Comparison of ENCODE assay signal across 17 mouse cellular contexts in the genomic region with DNA sequence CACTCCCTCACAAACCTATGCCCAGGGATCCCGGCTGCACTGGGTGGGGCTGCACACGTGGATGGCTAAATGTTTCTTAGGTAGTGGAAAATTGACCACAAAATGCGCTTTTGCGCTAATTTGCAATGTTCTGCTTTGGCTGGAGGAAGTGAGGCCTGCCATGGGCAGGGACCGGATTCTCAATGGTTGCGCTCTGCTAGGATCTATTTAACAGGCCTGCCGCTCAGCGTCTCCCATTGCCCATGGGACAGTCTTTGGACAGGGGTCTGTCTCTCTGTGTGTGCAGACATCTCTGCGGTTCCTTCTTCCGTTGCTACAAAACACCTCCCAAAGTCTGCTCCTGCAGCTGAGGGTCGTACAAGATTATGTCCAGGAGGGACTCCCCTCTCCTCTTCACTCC. TPM values are rescaled to one million over a fixed set of nuclear protein-coding genes. Genes with fewer than 3 reads are reported as not detected.
DNase-seq lines count a peak whose midpoint lies in the region; ATAC-seq lines count a peak whose summit lies in the region.
"Had no signal": no experiment of that assay in that cellular context is flagged by ENCODE, and none has a peak within 500 bp of the region (broad histone marks: within the 10 kb centered on the region; RNA-seq: fewer than 3 reads in every experiment).

No protein-coding gene starts in this region.

- no peak for DNase-seq in heart, embryonic 10.5 days (ENCODE audit: low spot score)
- DNase-seq in forebrain, embryonic 10.5 days (ENCODE audit: extremely low spot score, low spot score) = no peak
- no peak for DNase-seq in cerebellum, postnatal 25 days
- no peak for DNase-seq in kidney, postnatal 25 days
- no peak for DNase-seq in kidney, adult 8-10 months
- DNase-seq: cerebellum, adult 9-10 months; layer of hippocampus, adult 9-11 months; spleen, adult 18-20 months; thymus, postnatal 14 days had no signal

- no peak overlapping the region for H3K9ac ChIP-seq in heart, embryonic 11.5 days (ENCODE audit: low read depth, low read length)
- peak overlapping the region; percentile 5; the same call in 1 of the 2 replicates for H3K9ac ChIP-seq in hindbrain, embryonic 15.5 days
- peak overlapping the region; percentile 26; the same call in 1 of the 2 replicates for H3K9ac ChIP-seq in midbrain, embryonic 15.5 days
- H3K9ac ChIP-seq: heart, embryonic 13.5 days had no signal

- WGBS in heart, embryonic 11.5 days (ENCODE audit: insufficient replicate concordance) = 20% methylated on average over 11 of the region's 11 CpGs
- WGBS in heart, embryonic 10.5 days = 25% methylated on average over 11 of the region's 11 CpGs
- 5% methylated on average over 11 of the region's 11 CpGs for WGBS in forebrain, embryonic 10.5 days
- 9% methylated on average over 11 of the region's 11 CpGs for WGBS in hindbrain, embryonic 15.5 days
- 8% methylated on average over 11 of the region's 11 CpGs for WGBS in midbrain, embryonic 15.5 days

- no peaks in the 10 kb centered on the region for H3K36me3 ChIP-seq in heart, embryonic 11.5 days (ENCODE audit: control insufficient read depth, insufficient read depth, low read length)
- no peaks in the 10 kb centered on the region for H3K36me3 ChIP-seq in heart, embryonic 10.5 days
- no peaks in the 10 kb centered on the region for H3K36me3 ChIP-seq in forebrain, embryonic 10.5 days (replicated peaks)
- H3K36me3 ChIP-seq in hindbrain, embryonic 15.5 days = no peaks in the 10 kb centered on the region
- H3K36me3 ChIP-seq in midbrain, embryonic 15.5 days (replicated peaks) = no peaks in the 10 kb centered on the region
- H3K36me3 ChIP-seq: heart, embryonic 13.5 days had no signal

- no peak overlapping the region for H3K4me2 ChIP-seq in heart, embryonic 11.5 days
- peak overlapping the region; percentile 59 for H3K4me2 ChIP-seq in hindbrain, embryonic 15.5 days
- peak overlapping the region; percentile 59 for H3K4me2 ChIP-seq in midbrain, embryonic 15.5 days

- H3K4me1 ChIP-seq in heart, embryonic 11.5 days (ENCODE audit: control insufficient read depth, insufficient read depth, low read length) = peaks cover 12% of the 10 kb centered on the region
- H3K4me1 ChIP-seq in heart, embryonic 10.5 days = peaks cover 34% of the 10 kb centered on the region
- H3K4me1 ChIP-seq in forebrain, embryonic 10.5 days = peaks cover 87% of the 10 kb centered on the region
- H3K4me1 ChIP-seq in hindbrain, embryonic 15.5 days (replicated peaks) = peaks cover 58% of the 10 kb centered on the region
- H3K4me1 ChIP-seq in midbrain, embryonic 15.5 days = peaks cover 56% of the 10 kb centered on the region

- 0 out of 2 replicates have a peak overlapping the region, but pooled peaks have one; percentile 28 for H3K4me3 ChIP-seq in heart, embryonic 11.5 days (ENCODE audit: low read depth, low read length)
- no peak overlapping the region for H3K4me3 ChIP-seq in heart, embryonic 10.5 days
- H3K4me3 ChIP-seq in forebrain, embryonic 10.5 days = peak overlapping the region; percentile 45
- H3K4me3 ChIP-seq in hindbrain, embryonic 15.5 days = peak overlapping the region; percentile 30; the same call in 1 of the 2 replicates
- no peak overlapping the region for H3K4me3 ChIP-seq in midbrain, embryonic 15.5 days
- H3K4me3 ChIP-seq: erythroblast, embryonic 14.5 days had no signal

- no peak for ATAC-seq in heart, embryonic 11.5 days (replicated peaks; ENCODE audit: insufficient number of reproducible peaks, low FRiP score, low TSS enrichment)
- no peak for ATAC-seq in hindbrain, embryonic 15.5 days (ENCODE audit: low FRiP score, low read depth)
- ATAC-seq in midbrain, embryonic 15.5 days (replicated peaks) = no peak
- ATAC-seq: intestine, embryonic 16.5 days; lung, postnatal 0 days had no signal

- H3K27me3 ChIP-seq in heart, embryonic 11.5 days (ENCODE audit: control insufficient read depth, insufficient read depth, low read length) = peaks cover 72% of the 10 kb centered on the region
- H3K27me3 ChIP-seq in heart, embryonic 10.5 days (ENCODE audit: insufficient read depth, poor library complexity, severe bottlenecking) = peaks cover 90% of the 10 kb centered on the region
- peaks cover 99% of the 10 kb centered on the region for H3K27me3 ChIP-seq in forebrain, embryonic 10.5 days (ENCODE audit: poor library complexity, severe bottlenecking)
- peaks cover 88% of the 10 kb centered on the region for H3K27me3 ChIP-seq in hindbrain, embryonic 15.5 days
- H3K27me3 ChIP-seq in midbrain, embryonic 15.5 days (replicated peaks) = peaks cover 87% of the 10 kb centered on the region

- no peak overlapping the region for H3K27ac ChIP-seq in heart, embryonic 11.5 days (ENCODE audit: low read depth, low read length)
- no peak overlapping the region for H3K27ac ChIP-seq in heart, embryonic 10.5 days
- peak overlapping the region; percentile 78; the same call in 1 of the 2 replicates for H3K27ac ChIP-seq in forebrain, embryonic 10.5 days
- H3K27ac ChIP-seq in hindbrain, embryonic 15.5 days (replicated peaks) = no peak overlapping the region
- H3K27ac ChIP-seq in midbrain, embryonic 15.5 days = no peak overlapping the region
- H3K27ac ChIP-seq: heart, embryonic 13.5 days had no signal

- no peaks in the 10 kb centered on the region for H3K9me3 ChIP-seq in heart, embryonic 11.5 days (replicated peaks; ENCODE audit: control insufficient read depth, low read length)
- no peaks in the 10 kb centered on the region for H3K9me3 ChIP-seq in heart, embryonic 10.5 days
- H3K9me3 ChIP-seq in forebrain, embryonic 10.5 days = peaks cover 3% of the 10 kb centered on the region
- H3K9me3 ChIP-seq in hindbrain, embryonic 15.5 days = no peaks in the 10 kb centered on the region
- H3K9me3 ChIP-seq in midbrain, embryonic 15.5 days = no peaks in the 10 kb centered on the region
- H3K9me3 ChIP-seq: heart, embryonic 13.5 days had no signal

RNA-seq across cellular contexts. Expression of gene Hes3, which starts 0.5 kb away (rescaled TPM):
- not detected in 2 replicates for polyA plus RNA-seq in heart, embryonic 11.5 days (2014; fragmentation: Nextera tagmentation; extraction: Ambion mirVana)
- not detected in 2 replicates for polyA plus RNA-seq in heart, embryonic 10.5 days (2016; fragmentation: Nextera tagmentation; extraction: Ambion mirVana)
- 0.38 and 0.92 TPM in 2 replicates for polyA plus RNA-seq in forebrain, embryonic 10.5 days (2016; fragmentation: Nextera tagmentation; extraction: Ambion mirVana)
- 0.47 and 3.0 TPM in 2 replicates for polyA plus RNA-seq in hindbrain, embryonic 15.5 days (2015; fragmentation: Nextera tagmentation; extraction: Ambion mirVana)
- 0.67 and 0.69 TPM in 2 replicates for polyA plus RNA-seq in midbrain, embryonic 15.5 days (2015; fragmentation: Nextera tagmentation; extraction: Ambion mirVana)
- polyA plus RNA-seq: erythroblast, embryonic 14.5 days; heart, embryonic 13.5 days; intestine, embryonic 16.5 days; limb, embryonic 11.5 days; lung, postnatal 0 days had no signal

RNA-seq across cellular contexts. Expression of gene Icmt, which starts 6.0 kb away (rescaled TPM):
- 15.9 and 22.6 TPM in 2 replicates for polyA plus RNA-seq in heart, embryonic 11.5 days (2014; fragmentation: Nextera tagmentation; extraction: Ambion mirVana)
- 23.1 and 27.4 TPM in 2 replicates for polyA plus RNA-seq in heart, embryonic 10.5 days (2016; fragmentation: Nextera tagmentation; extraction: Ambion mirVana)
- 23.3 and 26.1 TPM in 2 replicates for polyA plus RNA-seq in forebrain, embryonic 10.5 days (2016; fragmentation: Nextera tagmentation; extraction: Ambion mirVana)
- polyA plus RNA-seq in hindbrain, embryonic 15.5 days (2015; fragmentation: Nextera tagmentation; extraction: Ambion mirVana) = 18.3 and 22.2 TPM in 2 replicates
- 20.4 and 24.5 TPM in 2 replicates for polyA plus RNA-seq in midbrain, embryonic 15.5 days (2015; fragmentation: Nextera tagmentation; extraction: Ambion mirVana)

RNA-seq across cellular contexts. Expression of gene Gpr153, which starts 17.0 kb away (rescaled TPM):
- 7.8 and 9.0 TPM in 2 replicates for polyA plus RNA-seq in heart, embryonic 11.5 days (2014; fragmentation: Nextera tagmentation; extraction: Ambion mirVana)
- 5.5 and 6.3 TPM in 2 replicates for polyA plus RNA-seq in heart, embryonic 10.5 days (2016; fragmentation: Nextera tagmentation; extraction: Ambion mirVana)
- polyA plus RNA-seq in forebrain, embryonic 10.5 days (2016; fragmentation: Nextera tagmentation; extraction: Ambion mirVana) = 2.5 and 3.0 TPM in 2 replicates
- polyA plus RNA-seq in hindbrain, embryonic 15.5 days (2015; fragmentation: Nextera tagmentation; extraction: Ambion mirVana) = 18.4 and 21.7 TPM in 2 replicates
- polyA plus RNA-seq in midbrain, embryonic 15.5 days (2015; fragmentation: Nextera tagmentation; extraction: Ambion mirVana) = 15.6 and 16.6 TPM in 2 replicates
- polyA plus RNA-seq: erythroblast, embryonic 14.5 days had no signal

RNA-seq across cellular contexts. Expression of gene Rnf207, which starts 27.8 kb away (rescaled TPM):
- polyA plus RNA-seq in heart, embryonic 11.5 days (2014; fragmentation: Nextera tagmentation; extraction: Ambion mirVana) = 27.4 and 27.5 TPM in 2 replicates
- polyA plus RNA-seq in heart, embryonic 10.5 days (2016; fragmentation: Nextera tagmentation; extraction: Ambion mirVana) = 19.1 and 39.9 TPM in 2 replicates
- polyA plus RNA-seq in forebrain, embryonic 10.5 days (2016; fragmentation: Nextera tagmentation; extraction: Ambion mirVana) = 0.92 and 1.3 TPM in 2 replicates
- 8.6 and 8.8 TPM in 2 replicates for polyA plus RNA-seq in hindbrain, embryonic 15.5 days (2015; fragmentation: Nextera tagmentation; extraction: Ambion mirVana)
- 8.0 and 8.6 TPM in 2 replicates for polyA plus RNA-seq in midbrain, embryonic 15.5 days (2015; fragmentation: Nextera tagmentation; extraction: Ambion mirVana)

RNA-seq across cellular contexts. Expression of gene Rpl22, which starts 34.6 kb away (rescaled TPM):
- 285 and 300 TPM in 2 replicates for polyA plus RNA-seq in heart, embryonic 11.5 days (2014; fragmentation: Nextera tagmentation; extraction: Ambion mirVana)
- 261 and 301 TPM in 2 replicates for polyA plus RNA-seq in heart, embryonic 10.5 days (2016; fragmentation: Nextera tagmentation; extraction: Ambion mirVana)
- 363 and 368 TPM in 2 replicates for polyA plus RNA-seq in forebrain, embryonic 10.5 days (2016; fragmentation: Nextera tagmentation; extraction: Ambion mirVana)
- polyA plus RNA-seq in hindbrain, embryonic 15.5 days (2015; fragmentation: Nextera tagmentation; extraction: Ambion mirVana) = 135 and 176 TPM in 2 replicates
- polyA plus RNA-seq in midbrain, embryonic 15.5 days (2015; fragmentation: Nextera tagmentation; extraction: Ambion mirVana) = 127 and 133 TPM in 2 replicates

Comparison
In these comparisons a context has a peak if more than half of its experiments do, and no peak if none do; other contexts are left out.
1. H3K4me3 ChIP-seq: peak in heart, embryonic 11.5 days (single experiment), forebrain, embryonic 10.5 days (single experiment) and hindbrain, embryonic 15.5 days (single experiment); none in heart, embryonic 10.5 days (single experiment) and midbrain, embryonic 15.5 days (single experiment).